Mouse (Mus musculus) urinary bladder, adult 18-20 months (tissue): ENCODE measurements around the gene Nipa1.
"Not testable (repeated sequence)": the region's sequence is repeated elsewhere in the genome, so short reads cannot be mapped to it uniquely, and the experiment has no call there.

Experiments
- DNase-seq, 2 experiments: peaks; one replicate each; pipeline ENCODE4 v3.0.0; 2022; ENCODE audit warnings: low spot score in 2 of 2, mixed read lengths in 2 of 2

Gene Nipa1

GRCm38 (mm10) chr7:56019930-56020253, at the start of gene Nipa1:
Nipa1 (minus strand) TSS chr7:56019954.
- DNase-seq = no peak

DNA sequence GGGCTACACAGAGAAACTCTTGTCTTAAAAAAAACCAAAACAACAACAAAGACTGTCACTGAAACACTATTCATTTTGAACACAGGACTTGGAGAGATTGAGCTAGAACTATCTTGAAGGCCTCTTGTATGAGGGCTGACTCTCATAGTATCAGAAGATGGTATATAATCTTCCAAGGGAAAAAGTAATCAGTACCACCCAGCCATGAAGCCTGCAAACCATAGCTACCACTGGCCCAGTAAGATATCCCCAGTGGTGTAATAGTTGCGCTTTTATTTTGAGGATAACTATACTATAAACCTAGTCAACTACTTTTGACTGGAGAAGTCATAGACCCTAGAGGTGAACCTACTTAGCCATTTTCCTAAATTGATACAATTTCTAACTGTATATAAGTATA, 46.9 kb upstream of the Nipa1 start:
- no peak for DNase-seq

DNA sequence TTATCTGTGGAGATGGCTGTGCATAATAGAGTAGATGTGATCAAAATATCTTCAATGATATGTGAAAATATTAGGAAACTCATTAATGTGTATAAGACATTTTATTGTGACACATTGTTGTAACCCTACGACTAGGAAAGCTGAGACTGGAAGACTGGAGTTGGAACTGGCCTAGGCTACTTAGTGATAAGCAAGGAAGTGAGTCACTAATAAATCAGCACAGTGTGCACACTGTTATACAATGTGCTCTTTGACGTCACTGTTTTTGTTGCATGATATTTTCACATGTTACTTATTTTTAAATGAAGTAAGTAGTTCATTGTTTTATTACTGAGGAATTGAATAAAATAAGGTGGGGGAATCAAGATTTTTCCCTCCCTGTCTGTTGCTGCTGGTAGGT, 46.4 kb upstream of the Nipa1 start:
- DNase-seq = no peak

- no peak for DNase-seq
Measured at GRCm38 (mm10) chr7:56064876-56065275, 45.1 kb upstream of the Nipa1 start.

DNA sequence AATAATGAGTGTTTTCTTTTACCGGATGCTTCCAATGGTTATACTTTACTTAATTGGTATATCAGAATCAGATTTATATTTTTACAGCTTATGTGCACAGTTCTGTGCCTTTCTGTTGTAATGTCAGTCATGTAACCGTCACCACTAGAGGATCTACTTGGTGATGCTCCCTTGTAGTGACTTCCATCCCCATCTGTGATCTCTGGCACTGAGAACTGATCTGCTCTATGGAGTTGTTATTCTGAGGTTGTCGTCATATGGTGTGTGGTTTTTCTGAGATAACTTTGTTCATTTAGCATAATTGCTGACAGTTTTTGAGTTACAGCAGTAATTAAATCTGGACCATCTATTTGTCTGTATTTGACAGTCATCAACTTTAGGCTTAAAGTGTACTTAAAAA, 35.6 kb upstream of the Nipa1 start:
- DNase-seq = no peak

GRCm38 (mm10) chr7:56052996-56053395, 33.2 kb upstream of the Nipa1 start:
- no peak for DNase-seq

GRCm38 (mm10) chr7:56050487-56050911, 30.7 kb upstream of the Nipa1 start:
- peak in 1 of 2 experiments; percentile 23 for DNase-seq

DNA sequence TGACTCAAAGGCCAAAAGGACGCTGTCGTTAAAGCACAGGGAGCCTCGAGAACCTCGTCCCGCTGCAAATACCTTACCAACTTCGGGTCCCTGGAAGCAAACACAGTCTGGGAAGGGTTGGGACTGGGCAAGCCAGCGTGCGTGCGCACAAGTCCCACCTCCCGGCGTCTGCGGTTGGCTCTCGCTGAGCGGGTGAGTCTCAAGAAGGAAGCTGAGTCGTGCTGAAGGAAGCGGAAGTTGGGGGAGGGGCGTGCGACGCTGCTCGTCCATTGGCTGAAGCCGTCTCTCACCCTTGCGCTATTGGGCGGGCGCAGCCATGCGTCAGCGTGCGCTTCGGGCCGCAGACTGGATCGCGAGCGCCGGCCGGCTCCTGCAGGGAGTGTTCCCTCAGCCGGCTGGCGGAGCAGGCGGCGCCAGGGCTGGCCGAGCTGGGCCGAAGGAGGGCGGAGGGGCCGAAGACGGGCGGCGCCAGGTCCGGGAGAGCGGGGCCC, 30.1 kb upstream of the Nipa1 start, which contains the start of gene Herc2:
Herc2 (plus strand) TSS at position 366 of the 491 bp plus-strand sequence.
- DNase-seq = peak; percentile 93 to 99

DNA sequence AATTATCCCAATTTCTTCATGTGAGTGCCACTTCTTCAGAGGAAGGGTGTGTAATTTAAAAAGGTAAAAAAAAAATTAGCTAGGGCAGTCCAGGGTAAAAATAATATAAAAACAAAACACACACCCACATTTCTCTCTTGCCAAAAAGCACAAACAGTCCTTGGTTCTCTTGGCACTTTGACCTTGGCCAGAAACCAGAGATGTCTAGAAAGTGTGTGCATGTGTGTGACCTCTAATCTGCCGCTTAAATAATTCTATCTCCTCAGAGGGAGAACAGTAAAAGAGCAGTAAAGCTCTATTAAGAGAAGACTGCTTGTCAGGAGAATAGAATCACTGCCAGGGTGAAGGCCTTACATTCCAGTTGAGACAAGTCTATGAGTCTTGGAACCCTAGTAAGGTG, 27.4 kb upstream of the Nipa1 start:
- no peak for DNase-seq

GRCm38 (mm10) chr7:56044267-56044629, 24.5 kb upstream of the Nipa1 start:
- DNase-seq = no peak

GRCm38 (mm10) chr7:56043577-56044266, 24.0 kb upstream of the Nipa1 start:
- DNase-seq = no peak

- DNase-seq = peak; percentile 57 to 58
Measured at GRCm38 (mm10) chr7:56042353-56042752, 22.6 kb upstream of the Nipa1 start.

- DNase-seq = no peak
Measured at GRCm38 (mm10) chr7:56023586-56023985, 3.8 kb upstream of the Nipa1 start.

DNA sequence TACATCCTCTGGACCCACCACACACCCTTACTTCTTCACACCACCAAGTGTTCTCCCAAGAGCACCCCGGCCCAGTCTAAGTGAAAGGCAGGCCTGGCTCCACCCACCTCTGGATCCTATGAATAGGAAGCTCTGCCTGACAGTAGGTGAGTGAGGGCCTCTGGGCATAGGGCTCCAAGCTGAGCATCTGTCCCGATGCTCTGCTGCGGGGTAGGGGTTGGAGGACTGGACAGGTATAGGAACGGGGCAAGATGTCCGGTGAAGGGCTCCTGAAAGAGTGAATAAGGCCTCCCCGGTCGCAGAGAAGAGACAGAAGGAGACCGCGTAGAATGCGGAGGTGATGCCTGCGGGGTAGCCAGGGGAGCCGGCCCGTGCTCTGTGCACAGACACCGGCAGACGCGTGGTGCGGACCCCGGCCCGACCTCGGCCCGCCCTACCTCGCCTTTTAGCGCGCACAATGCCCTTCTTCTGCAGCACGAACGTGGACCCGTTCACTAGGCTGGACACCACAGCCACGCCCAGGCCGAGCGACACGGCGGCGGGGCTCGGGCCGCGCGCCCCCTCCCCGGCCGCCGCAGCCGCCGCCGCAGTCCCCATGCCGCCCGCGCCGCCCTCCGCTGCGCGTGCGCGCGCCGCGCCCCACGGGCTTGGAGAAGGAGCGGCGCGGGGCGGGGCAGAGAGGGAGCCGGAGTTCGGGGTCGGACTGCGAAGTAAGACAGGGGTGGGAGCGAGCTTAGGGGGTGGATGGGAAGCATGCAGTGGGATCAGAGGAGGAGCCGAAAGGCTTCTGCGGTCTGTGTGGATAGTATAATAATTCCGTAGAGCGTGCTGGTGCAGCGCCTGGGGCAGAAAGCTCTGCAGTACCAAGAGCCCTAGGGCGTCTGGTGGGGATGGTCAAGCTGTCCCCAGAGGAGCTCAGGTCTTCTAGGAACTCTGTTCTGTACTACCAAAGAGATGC, 503 bp downstream of the Nipa1 start:
- peak; percentile 36 to 60 for DNase-seq

- no peak for DNase-seq
Measured at GRCm38 (mm10) chr7:56018446-56018971, 1.2 kb downstream of the Nipa1 start.

DNA sequence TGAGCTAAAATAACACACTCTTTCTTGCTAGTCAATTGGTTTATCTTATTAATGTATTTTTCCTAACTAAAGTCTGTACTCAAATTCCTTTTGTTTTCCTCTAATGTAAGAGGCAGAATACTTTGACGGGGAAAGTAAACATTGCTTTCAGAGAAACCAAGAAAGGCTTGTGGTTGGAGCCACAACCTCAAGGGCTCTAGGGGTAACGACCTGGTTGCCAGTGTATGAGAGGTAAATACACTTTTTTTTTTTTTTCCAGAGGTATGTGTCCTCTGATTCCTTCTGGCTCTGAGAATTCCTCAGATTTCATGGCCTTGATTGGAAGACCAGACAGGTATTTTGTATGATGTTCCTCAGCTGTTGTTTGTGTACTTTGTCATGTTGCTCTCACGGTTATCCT, 2.0 kb downstream of the Nipa1 start:
- no peak for DNase-seq

GRCm38 (mm10) chr7:56015837-56016236, 3.9 kb downstream of the Nipa1 start:
- DNase-seq = no peak

GRCm38 (mm10) chr7:56015172-56015571, 4.6 kb downstream of the Nipa1 start:
- DNase-seq = no peak

DNA sequence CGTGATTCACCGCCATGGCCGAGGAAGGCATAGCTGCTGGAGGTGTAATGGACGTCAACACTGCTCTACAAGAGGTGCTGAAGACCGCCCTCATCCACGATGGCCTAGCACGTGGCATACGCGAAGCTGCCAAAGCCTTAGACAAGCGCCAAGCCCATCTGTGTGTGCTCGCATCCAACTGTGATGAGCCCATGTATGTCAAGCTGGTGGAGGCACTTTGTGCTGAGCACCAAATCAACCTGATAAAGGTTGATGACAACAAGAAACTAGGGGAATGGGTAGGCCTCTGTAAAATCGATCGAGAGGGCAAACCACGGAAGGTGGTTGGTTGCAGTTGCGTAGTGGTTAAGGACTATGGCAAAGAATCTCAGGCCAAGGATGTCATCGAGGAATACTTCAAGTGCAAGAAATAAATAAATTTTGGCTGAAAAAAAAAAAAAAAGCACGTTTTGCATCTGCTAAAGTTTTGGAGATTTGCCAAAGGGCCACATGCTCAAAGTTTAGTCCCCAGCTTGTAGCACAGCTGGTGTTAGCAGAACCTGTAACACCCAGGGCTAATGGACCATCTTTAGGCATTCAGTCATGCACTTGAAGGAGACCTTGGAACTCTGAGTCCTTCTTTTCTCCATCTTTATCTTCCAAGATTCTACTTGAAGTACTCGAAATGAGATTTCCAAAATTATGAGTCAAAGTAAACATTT, 5.6 kb downstream of the Nipa1 start:
- not testable (repeated sequence) for DNase-seq

- no peak for DNase-seq
Measured at GRCm38 (mm10) chr7:56013261-56014001, 6.3 kb downstream of the Nipa1 start.

DNA sequence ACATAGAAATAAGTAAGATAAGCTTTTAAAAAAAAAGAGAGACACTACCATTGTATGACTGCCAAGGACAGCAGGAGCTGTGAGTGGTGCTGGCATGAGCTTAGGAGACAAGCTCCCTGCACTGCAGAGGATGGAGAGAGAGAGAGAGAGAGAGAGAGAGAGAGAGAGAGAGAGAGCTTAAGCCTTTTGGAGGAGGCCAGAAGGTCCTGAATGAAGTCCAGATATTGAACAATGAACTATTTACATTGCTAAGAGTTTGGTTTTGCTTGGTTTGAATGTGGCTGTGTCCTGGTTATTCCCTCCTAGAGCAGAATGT, 8.8 kb downstream of the Nipa1 start:
- no peak for DNase-seq
